Mouse (Mus musculus) megakaryocyte progenitor cell, adult 5-6 weeks (primary cell): ENCODE measurements around the gene Igsf6. TPM values are rescaled to one million over a fixed set of nuclear protein-coding genes. Genes with fewer than 3 reads are reported as not detected.
"Not testable (repeated sequence)": the region's sequence is repeated elsewhere in the genome, so short reads cannot be mapped to it uniquely, and the experiment has no call there.

Experiments used
- ATAC-seq: replicated peaks from 2 replicates; pipeline ENCODE4 v1.8.0; 2016; ENCODE audit warnings: mild to moderate bottlenecking, moderate TSS enrichment, inconsistent platforms; ENCODE audit not compliant: poor library complexity
- total RNA-seq, 2 experiments: library from RNA; stranded (forward) in 1 of 2; stranded (reverse) in 1 of 2; fragments of 157-497, 149-512 nt in 1 of 2; fragments of 200-1000 nt in 1 of 2; gene quantifications; 2 replicates each; pipeline versions ENCODE4 v1.2.3 to v1.2.4; 2015 to 2017

Gene Igsf6
- total RNA-seq, 2 experiments from 2014 or later: 342 to 415 TPM

DNA sequence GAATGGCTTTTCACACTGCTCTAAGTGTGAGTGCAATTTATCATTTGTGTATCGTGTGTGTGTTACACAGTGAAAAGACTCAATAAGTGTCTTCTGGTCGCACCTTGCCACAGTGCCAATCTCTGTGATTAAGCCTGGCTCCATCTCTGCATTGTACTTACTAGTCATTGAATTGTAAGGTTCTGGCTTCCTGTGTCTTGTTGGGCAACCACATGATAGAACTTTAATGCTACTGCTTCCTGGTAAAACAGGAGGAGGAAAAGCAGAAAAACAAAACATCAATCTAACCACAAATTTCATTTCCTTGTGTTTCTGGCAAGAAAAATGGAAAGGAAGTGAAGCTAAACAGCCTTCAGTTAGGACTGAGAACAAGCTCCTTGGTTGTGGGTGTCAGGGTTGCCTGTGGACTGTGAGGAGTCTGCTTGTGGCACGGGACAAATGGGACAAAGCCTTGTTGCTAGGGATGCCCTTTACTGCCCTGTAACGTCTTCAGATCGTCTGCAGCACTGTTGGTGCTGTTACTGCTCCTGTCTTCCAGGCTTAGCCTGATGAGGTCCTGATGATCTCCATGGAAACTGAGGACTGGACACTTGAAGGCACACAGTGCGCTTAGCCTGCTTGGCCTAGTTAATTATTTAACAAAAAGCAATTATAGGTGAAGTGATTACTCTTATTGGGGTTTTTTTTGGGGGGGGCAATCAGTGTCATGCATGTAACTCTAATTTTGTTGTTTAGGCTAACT, 14.7 kb downstream of the Igsf6 start:
- ATAC-seq: peak; percentile 44

DNA sequence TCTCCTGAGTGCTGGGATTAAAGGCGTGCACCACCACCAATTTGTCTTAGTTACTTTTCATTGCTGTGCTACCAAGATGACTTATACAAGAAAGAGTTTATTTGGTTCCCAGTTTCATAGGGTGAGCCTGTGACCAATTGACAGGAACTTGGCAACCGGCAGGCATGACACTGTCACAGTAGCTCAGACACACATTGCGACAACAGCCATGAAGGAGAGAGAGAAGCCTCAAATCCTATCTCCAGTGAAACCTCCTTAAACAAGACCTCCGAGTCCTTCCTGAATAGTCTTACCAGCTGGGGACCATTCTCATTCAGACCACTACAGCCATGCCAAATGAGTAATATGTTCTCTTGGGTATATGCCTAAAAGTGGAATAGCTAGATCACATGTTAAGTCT, 21.3 kb downstream of the Igsf6 start:
- no peak for ATAC-seq

- no peak for ATAC-seq
Observed at GRCm38 (mm10) chr7:121047624-121048023, 26.7 kb downstream of the Igsf6 start.

DNA sequence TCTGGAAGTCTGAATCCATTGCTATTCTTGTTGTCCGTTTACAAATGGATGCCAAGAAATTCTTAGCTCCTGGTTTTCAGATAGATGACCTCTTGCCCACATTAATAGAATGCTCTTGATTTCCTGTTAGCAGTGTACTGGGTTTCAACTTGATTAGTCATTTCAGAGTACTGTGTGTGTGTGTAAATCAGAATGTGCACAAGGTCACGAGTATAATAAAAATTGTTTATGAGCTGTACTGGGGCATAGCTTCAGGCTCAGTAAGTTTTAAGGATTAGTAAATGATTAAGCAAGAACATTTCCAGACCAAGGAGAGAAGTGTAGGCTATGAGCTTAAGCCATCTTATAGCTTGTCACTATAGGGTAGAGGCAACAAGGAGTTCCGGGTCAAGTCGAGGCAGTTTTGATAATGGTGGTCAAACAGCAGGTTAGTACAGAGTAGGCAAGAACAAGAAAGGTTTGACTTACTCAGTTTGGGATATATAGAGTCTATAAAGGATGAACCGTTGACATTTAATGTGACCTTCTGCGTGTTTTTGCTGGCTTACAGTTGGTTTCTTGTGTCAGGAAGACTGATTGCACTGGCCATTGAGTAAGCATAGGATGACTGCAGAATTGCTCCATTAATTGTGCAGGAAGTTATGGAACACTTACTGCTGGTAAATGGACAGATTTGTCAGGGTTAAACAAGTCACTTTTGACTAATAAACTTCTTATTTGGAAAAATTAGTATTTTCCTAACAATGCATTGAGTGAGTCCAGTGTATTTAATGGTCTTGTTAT, 28.5 kb downstream of the Igsf6 start:
- ATAC-seq: peak; percentile 33; the same call in 1 of the 2 replicates

DNA sequence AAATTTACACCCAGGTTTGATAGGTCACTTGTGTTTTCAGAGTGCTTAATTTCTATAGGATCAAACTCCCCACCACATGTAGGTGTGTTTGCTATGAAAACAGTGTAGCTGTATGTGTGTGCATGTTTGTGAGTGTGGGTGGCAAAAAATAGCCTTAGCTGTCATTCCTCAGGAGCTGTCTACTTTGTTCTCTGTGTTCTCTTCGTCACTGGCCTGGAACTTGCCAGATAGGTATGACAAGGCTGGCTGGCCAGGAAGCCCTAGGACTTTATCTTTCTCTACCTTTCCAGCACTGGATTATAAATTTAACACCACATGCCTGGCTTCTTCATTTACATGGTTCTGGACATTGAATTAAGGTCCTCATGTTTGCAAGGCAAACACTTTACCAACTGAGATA, 30.1 kb downstream of the Igsf6 start:
- no peak for ATAC-seq

DNA sequence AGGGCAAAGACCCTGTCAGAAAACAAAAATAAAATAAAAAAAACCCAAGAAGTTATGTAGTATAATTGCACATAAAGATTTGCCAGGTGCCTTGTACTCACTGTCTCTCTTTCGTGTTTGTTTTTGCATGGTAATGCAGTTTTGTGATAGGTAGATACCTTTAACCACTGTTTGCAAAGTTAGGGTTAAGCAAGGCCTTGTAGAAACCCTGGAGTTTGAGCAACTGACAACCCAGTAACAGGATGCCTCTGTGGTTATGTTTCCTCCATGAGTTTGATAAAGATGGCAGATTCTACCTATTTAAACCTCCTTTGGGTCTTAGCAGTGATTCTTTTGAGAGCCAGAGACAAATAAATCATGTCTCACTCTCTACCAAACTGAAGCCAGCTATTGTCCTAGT, 30.9 kb downstream of the Igsf6 start:
- ATAC-seq: peak; percentile 47

GRCm38 (mm10) chr7:121043004-121043403, 31.4 kb downstream of the Igsf6 start:
- ATAC-seq: no peak

- ATAC-seq: no peak
Observed at GRCm38 (mm10) chr7:121041989-121042388, 32.4 kb downstream of the Igsf6 start.

DNA sequence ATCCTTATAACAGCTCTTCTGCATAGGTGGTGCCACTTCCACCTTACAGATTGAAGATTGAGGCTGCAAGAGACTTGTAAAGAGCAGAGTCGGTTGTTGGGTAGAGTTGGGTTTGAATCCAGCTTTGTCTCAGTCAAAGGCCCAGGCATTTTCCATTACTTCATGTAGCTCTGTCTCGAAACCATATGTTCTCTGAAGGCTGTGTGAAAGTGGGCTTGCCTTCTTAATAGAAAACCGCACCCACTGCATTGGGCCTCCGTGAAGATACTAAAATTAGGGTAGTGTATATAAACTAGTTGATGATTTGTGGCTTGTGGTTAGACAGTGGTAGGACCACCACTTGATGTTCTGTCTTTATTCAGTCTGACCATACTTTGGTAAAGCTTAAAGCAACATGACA, 33.8 kb downstream of the Igsf6 start:
- no peak for ATAC-seq

DNA sequence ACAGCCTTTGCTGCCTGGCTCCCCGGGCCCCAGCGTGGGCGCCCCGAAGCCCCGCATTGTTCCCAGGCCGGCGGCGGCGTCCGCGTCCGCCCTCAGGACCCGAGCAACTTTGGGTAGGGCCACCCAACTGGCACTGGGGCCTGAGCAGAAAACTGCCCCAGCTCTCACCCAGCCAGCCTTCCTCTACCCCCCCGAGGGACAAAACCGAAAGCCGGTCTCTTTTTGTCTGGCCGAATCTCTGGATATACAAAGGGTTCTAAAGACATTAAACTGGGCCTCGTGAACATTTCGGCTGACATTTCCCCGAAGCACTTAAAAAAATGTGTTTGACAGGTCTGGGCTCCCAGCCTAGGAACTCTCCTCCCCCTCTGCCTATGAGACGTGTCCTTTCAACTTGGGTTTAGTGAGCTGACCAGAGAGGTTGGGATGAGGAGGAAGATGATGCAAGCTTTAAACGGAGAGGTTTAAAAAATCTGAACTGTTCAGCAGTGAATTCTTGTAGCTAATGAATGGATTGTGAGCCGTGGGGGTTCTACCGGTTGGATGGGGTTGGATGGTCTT, 39.1 kb downstream of the Igsf6 start:
- ATAC-seq: peak; percentile 28

DNA sequence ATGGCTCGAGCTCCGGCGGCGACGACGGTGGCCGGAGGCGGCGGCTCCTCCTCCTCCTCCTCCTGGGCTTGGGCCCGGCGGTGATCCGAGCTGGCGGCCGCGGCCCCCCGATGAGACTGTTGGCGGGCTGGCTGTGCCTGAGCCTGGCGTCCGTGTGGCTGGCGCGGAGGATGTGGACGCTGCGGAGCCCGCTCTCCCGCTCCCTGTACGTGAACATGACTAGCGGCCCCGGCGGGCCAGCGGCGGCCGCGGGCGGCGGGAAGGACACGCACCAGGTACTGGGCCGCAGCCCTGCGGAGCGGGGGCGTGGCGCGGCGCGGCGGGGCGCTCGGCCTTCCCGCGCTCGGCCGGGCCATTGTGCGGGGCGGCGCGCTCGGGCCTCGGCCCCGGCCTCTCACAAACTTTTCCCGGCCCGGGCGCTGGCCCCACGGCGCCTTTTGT, 39.7 kb downstream of the Igsf6 start:
- peak; percentile 14 for ATAC-seq

DNA sequence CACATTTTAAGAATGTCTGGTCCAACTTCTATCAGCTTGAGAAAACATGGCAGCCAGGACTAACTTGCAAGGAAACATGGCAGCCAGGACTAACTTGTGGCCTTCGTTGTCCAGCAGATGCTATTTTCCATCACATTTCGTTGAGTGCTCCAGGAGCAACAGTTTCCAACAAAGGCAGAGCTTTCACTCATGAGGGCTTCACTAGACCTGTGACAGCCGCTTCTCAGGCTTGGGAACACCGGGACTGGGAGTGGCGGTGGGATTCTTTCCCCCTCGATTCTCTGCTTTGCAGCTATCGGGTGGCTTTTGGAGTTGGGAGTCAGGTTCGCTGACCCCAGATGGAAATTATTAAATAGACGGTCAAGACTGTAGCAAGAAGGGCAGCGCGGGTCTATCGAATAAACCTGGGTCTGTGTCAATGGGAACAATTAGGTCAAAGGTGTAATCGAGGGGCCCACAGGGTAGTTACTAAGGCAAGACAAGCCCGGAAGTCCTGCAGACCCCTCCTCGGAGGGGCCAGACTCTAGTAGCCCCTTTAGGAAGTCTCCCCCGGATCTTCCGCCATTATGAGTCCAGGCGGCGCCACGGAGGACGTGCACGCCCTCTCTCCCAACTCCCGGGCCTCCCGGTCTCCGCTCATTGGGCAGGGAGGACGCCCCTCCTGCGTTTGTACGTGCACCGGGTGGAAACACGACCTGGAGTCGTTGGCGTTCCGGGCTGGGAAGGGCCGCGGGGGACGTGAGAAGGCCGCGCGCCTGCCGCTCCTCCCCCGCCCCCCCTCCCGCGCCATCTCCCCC, 40.3 kb downstream of the Igsf6 start, which contains the start of gene Mettl9:
Gene Mettl9, plus strand, starts transcription at position 590 of the 797 bp plus-strand sequence.
- peak; percentile 97 for ATAC-seq

- not testable (repeated sequence) for ATAC-seq
Observed at GRCm38 (mm10) chr7:121029947-121030346, 44.4 kb downstream of the Igsf6 start.

GRCm38 (mm10) chr7:121026300-121026699, 48.1 kb downstream of the Igsf6 start:
- ATAC-seq: no peak

DNA sequence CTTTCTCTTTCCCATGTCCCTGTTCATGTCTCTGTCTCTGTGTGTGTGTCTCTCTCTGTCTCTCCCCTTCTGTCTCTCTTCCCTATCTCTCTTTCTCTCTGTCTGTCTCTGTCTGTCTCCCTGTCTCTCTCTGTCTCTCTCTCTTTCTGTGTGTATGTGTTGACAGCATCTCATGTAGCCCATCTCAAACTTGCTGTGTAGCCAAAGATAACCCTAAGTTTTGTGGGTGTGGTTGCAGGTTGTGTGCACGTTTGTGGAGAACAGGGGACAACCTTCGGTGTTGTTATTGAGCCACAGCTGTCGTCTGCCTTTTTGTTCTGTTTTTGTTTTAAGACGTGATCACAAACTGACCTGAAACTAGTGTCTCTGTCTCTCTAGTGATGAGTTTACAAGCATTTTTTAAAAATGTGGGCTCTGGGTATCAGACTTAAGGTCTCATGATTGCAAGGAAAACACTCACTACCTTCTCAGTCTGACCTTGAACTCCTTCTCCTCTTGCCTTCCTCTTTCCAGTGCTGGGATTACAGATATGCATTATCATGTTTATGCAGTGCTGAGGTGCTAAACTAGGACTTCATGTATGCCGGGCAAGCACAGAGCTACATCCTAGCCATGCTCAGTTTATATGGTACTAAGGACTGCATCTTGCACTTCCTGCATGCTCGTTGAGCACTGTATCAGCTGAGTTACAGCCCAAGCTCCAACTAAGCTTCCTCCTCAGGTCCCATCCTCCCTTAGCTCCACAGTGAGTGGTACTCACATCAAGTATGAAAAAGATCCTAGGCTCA, 49.0 kb downstream of the Igsf6 start:
- ATAC-seq: peak; percentile 34; the same call in 1 of the 2 replicates

DNA sequence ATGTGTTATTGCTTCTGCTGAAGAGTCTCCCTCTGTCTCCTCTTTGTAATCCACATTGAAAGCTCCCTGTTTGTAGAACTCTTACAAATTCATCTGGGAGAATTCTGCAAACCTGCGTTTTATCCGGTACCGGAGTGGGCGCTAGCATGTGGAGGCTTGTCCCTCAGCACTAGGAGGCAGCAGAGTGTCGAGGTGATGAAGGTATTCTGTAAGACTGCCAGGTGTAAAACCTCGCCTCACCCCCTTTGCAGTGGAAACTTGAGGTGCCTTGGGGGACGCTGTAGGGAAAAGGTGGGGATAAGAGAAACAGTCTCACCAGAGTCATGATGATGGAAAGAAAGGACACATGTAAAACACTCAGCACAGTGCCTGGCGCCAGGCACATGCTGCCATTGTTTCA, 54.1 kb downstream of the Igsf6 start:
- ATAC-seq: peak; percentile 76

GRCm38 (mm10) chr7:121018778-121019177, 55.6 kb downstream of the Igsf6 start:
- ATAC-seq: peak; percentile 82

DNA sequence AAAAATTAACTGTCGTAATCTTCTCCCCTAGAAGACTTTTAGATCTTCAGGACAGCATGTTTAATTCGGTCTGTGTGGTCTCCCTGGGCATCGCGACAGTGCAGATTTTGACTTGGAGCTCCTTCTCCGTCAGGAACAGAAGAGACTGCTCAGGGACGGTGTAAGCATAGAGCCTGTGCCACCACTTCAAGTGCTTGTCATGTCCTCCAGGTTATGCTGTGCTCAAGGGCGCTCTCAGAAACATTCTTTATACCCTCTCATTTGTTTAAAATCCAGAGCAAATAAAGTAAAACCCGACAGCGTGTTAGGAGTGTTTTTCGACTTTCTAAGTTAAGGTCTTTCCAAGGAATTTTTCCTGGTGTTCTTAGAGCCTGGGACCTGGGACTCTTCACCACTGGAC, 59.9 kb downstream of the Igsf6 start:
- ATAC-seq: no peak
